Mouse (Mus musculus): ENCODE data around the gene Fuz. TPM values are rescaled to one million over a fixed set of nuclear protein-coding genes. Genes with fewer than 3 reads are reported as not detected.

The Fuz gene
- 10 to 100 TPM in 1 of 2 experiments, 1 to 10 TPM in 1; 9.0 to 18.1 TPM for total RNA-seq (2021)
- long read RNA-seq, experiment 1, partial matches to known transcripts, result 0 of 5 reads
- long read RNA-seq, experiment 1, other reads (novel, unspliced or antisense), result 1 of 5 reads
- long read RNA-seq, experiment 2, result 0 reads

GRCm38 (mm10) chr7:44895593-44896434 lies at the start of gene Fuz:
Gene Fuz, plus strand, starts transcription at chr7:44896079.
- DNase-seq, result peak; percentile 87 to 91
- intact Hi-C loops (cut with DNase I), result loop anchor here (5.0 kb wide), 1 partner anchor 56 kb away; no protein-coding TSS in a partner anchor

GRCm38 (mm10) chr7:44846804-44847203 lies 49.1 kb upstream of the Fuz start:
- intact Hi-C loops (cut with DNase I), result no loop called here
- DNase-seq, result no peak

GRCm38 (mm10) chr7:44847772-44848171 lies 48.1 kb upstream of the Fuz start:
- no peak for DNase-seq
- intact Hi-C loops (cut with DNase I), result loop anchor here (2.0 kb wide), 1 partner anchor 31 kb away; the partner anchor contains the start of genes Atf5, Il4i1 and Nup62

GRCm38 (mm10) chr7:44848561-44849415 lies 47.1 kb upstream of the Fuz start, which contains the start of the genes Akt1s1 and Tbc1d17:
Gene Akt1s1, plus strand, starts transcription at chr7:44848991.
Gene Tbc1d17, minus strand, starts transcription at chr7:44849079.
- peak; percentile 99 for DNase-seq
- intact Hi-C loops (cut with DNase I), result loop anchor here (2.0 kb wide), 1 partner anchor 32 kb away; the partner anchor contains the start of genes Atf5, Il4i1 and Nup62

GRCm38 (mm10) chr7:44849416-44850111 lies 46.3 kb upstream of the Fuz start:
- intact Hi-C loops (cut with DNase I), result loop anchor here (2.0 kb wide), 1 partner anchor 33 kb away; the partner anchor contains the start of genes Atf5, Il4i1 and Nup62
- DNase-seq, result peak; percentile 89 to 92

GRCm38 (mm10) chr7:44850146-44850545 lies 45.7 kb upstream of the Fuz start:
- intact Hi-C loops (cut with DNase I), result no loop called here
- DNase-seq, result peak; percentile 83 to 84

- DNase-seq, result no peak
- intact Hi-C loops (cut with DNase I), result no loop called here
Measured at GRCm38 (mm10) chr7:44850789-44851624, 44.9 kb upstream of the Fuz start.

- intact Hi-C loops (cut with DNase I), result no loop called here
- DNase-seq, result no peak
Measured at GRCm38 (mm10) chr7:44851625-44852234, 44.1 kb upstream of the Fuz start.

GRCm38 (mm10) chr7:44852259-44853027 lies 43.4 kb upstream of the Fuz start:
- DNase-seq, result no peak
- intact Hi-C loops (cut with DNase I), result no loop called here

GRCm38 (mm10) chr7:44853065-44853464 lies 42.8 kb upstream of the Fuz start:
- intact Hi-C loops (cut with DNase I), result no loop called here

GRCm38 (mm10) chr7:44853596-44854355 lies 42.1 kb upstream of the Fuz start:
- intact Hi-C loops (cut with DNase I), result no loop called here
- no peak for DNase-seq

More at GRCm38 (mm10) chr7:44853065-44853464, 42.8 kb upstream of the Fuz start:
- DNase-seq, result no peak

- intact Hi-C loops (cut with DNase I), result no loop called here
- peak; percentile 86 to 87 for DNase-seq
Measured at GRCm38 (mm10) chr7:44854356-44855031, 41.4 kb upstream of the Fuz start.

- intact Hi-C loops (cut with DNase I), result no loop called here
- DNase-seq, result no peak
Measured at GRCm38 (mm10) chr7:44855036-44855435, 40.8 kb upstream of the Fuz start.

- DNase-seq, result no peak
- intact Hi-C loops (cut with DNase I), result no loop called here
Measured at GRCm38 (mm10) chr7:44856265-44856916, 39.5 kb upstream of the Fuz start.

- intact Hi-C loops (cut with DNase I), result no loop called here
- DNase-seq, result peak; percentile 83 to 88
Measured at GRCm38 (mm10) chr7:44857042-44857552, 38.8 kb upstream of the Fuz start, which contains the start of gene Pnkp. Gene Pnkp, plus strand, starts transcription at chr7:44857139.

- intact Hi-C loops (cut with DNase I), result no loop called here
- no peak for DNase-seq
Measured at GRCm38 (mm10) chr7:44857905-44858304, 38.0 kb upstream of the Fuz start.

Data from heart, postnatal 14 days (tissue).